Mouse (Mus musculus) WW6 (cell line): ENCODE measurements at regions not wholly inside any gene's neighbourhood (a gene's known extent, or its start where the extent isn't known, plus 50 kb on each side); places are given as distances from the start of the nearest gene placed in this dataset.

ENCODE experiments used
- DNase-seq: peaks from one replicate; pipeline ENCODE4 v3.0.0-alpha.2; 2013; ENCODE audit warnings: low read depth, low spot score

GRCm38 (mm10) chr14:99521954-99522523, 223.5 kb downstream of the Klf5 start:
- DNase-seq: no peak

- DNase-seq: no peak
Observed at GRCm38 (mm10) chr14:99535781-99536180, 237.3 kb downstream of the Klf5 start.

GRCm38 (mm10) chr14:99537286-99537685, 238.8 kb downstream of the Klf5 start:
- no peak for DNase-seq

GRCm38 (mm10) chr14:99541716-99542115, 243.2 kb downstream of the Klf5 start:
- DNase-seq: no peak

GRCm38 (mm10) chr14:99547931-99548330, 249.4 kb downstream of the Klf5 start:
- no peak for DNase-seq

DNA sequence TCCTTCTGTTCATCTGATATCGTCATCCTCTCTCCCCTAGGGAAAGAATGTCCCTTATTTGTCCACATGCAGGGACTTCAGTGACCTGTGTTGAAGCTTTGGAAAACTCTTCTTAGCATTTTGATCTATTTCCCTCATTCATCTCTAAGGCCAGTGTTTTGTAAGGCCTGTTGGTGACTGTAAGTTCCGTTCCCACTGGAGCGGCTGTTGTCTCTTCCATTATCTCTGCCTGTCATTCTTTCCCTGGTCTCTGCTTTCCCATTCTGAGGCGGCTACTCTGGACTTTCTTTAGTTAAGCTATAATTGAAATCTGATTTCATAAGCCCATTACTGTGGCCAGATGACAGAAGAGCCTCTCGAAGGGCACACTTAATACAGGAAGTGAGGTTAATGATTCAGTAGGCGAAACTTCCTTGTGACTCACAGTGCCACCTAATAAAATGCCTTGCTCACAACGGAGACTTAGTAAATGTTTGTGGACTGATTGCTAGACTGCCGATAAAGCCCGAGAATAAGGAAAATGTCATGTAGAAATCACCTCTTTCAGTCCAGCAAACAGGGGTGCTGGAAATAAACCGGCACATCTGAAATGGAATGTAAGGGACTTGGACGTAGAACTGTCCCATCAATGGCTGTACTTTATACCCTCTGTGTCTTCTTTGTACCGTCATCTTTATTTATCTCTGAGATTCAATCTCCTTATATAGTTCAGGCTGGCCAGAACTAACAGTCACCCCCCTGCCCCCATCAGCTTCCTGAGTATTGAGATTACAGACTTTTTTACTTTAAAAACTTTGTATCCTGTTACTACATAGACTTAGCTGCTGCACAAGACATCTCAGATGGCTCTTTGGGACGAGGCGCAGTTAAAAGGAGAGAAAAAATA, 250.1 kb downstream of the Klf5 start:
- no peak for DNase-seq

GRCm38 (mm10) chr14:99564024-99564423, 265.5 kb downstream of the Klf5 start:
- no peak for DNase-seq

GRCm38 (mm10) chr14:99574146-99574545, 275.7 kb downstream of the Klf5 start:
- DNase-seq: no peak

- DNase-seq: no peak
Observed at GRCm38 (mm10) chr14:99578665-99579064, 280.2 kb downstream of the Klf5 start.

GRCm38 (mm10) chr14:99579271-99579759, 280.8 kb downstream of the Klf5 start:
- no peak for DNase-seq

DNA sequence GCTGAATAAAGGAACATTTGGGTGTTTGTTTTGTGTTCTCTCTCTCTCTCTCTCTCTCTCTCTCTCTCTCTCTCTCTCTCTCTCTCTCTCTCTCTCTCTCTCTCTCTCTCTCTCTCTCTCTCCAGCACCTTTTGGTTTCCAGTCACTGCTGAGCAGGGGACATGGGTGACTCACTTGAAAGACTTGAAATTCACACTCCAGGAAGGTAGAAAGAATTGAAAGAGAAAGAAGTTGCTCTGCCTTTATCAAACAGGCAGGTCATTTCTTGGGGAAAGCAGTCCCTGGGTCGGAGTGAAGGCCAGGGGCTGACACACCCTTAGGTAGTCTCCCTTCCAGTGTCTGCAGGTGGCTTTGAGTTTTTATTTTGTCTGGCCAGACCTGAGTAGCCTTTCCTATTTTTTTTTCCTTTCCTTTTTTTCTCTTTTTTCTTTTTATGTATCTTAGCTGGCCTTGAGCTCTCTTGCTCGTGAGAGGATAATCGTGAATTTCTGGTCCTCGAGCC, 281.3 kb downstream of the Klf5 start:
- DNase-seq: no peak

DNA sequence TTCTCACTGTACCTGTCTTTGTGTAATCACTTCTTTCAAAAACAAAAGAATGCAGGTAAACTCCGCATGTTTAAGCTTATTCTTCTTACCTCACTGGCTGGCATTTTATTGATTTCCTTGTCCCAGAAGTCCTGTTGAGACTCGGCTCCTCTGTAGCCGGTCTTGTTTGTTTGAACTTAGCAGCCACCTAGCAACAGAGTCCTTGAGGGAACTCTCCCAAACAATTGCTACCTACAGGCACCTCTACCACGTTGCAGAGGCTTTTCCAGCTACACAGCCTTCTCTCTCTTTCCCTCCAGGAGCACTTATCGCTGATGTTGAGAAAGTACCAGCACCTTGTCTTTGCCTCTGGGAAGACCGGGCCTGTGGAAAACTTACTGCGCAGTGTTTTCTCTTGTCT, 285.7 kb downstream of the Klf5 start:
- DNase-seq: no peak

GRCm38 (mm10) chr14:99586029-99586428, 287.5 kb downstream of the Klf5 start:
- no peak for DNase-seq

DNA sequence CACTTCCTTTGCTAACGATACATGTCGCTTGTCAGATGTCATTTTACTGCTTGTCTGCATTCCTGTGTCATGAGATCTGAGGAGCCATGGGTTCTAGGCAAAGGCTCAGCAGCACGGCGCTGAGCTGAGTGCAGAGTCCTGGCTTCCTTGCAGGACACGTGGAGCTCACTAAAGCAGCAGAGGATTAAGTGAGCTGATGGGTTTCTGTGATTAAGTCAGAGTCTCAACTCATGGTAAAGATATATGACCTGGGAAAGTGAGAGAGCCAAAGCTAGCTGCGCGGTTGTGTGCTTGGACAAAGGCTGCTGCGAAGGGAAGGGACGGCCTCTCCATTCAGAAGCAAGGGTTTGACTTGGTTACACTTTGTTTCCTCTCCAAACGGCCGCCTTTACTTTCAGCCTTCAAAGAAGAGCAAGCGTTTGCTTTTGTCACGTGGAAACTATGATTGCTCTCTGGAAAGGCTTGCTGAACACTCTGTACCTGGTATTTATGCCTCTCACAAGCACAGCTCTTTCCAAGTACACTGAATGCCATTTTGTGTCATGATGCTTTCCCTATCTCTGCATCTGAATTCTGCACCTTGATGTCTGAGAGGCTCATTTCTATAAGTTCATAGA, 292.5 kb downstream of the Klf5 start:
- no peak for DNase-seq

DNA sequence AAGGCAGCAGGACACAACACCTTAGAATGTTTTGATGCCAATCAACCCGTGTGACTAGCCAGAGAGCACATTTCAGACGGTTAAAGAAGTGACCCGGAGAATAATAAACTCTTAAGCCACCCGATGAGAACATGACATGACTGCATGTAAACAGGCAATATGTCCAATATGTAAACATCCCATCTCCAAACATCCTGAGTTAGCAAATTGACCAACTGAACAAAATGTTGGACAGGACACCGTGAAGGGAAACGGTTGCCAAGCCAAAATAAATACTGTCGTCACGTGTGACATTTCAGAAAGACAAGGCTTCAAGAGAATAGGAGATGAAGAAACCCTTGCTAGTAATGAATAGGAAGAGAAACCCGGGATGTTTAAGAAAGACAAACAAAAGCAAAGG, 294.4 kb downstream of the Klf5 start:
- no peak for DNase-seq

DNA sequence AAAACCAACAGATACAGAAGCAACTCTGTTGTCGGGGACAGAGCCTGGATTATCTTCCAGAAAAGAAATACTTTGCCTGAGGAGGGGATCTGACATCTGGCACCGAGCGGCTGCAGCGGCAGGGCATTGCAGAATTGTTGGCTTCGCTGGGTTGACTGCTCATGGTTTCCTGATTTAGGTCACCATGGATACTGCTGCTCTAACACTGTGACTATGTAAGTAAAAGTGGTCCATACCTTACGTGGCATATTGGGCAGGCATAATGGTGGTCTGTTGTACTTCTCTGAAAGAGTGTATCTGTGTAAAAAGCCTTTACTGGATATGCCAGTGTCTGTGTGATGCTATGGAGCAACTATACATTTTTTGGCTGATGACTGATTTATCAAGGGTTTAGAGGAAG, 295.4 kb downstream of the Klf5 start:
- no peak for DNase-seq

DNA sequence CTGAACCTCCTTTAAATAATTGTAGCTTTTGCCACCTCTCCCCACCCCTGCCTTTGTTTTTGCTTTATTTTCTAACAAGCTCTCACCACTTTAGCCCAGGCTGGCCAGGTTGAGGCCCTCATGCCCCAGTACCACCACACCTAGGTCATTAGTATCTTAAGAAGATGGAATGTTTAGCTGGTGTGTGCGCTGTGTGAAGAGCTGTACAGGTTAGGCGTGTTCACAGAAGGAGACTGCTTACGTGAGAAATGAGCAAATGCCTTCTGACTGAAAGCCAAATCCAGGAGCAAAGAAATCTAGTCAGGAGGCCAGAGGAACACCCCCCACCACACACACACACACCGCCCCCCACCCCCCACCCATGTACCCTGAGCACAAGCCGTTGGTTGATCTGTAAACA, 303.4 kb downstream of the Klf5 start:
- no peak for DNase-seq

- no peak for DNase-seq
Observed at GRCm38 (mm10) chr14:99603257-99603656, 304.8 kb downstream of the Klf5 start.

- DNase-seq: no peak
Observed at GRCm38 (mm10) chr14:99605351-99606100, 307.0 kb downstream of the Klf5 start.

GRCm38 (mm10) chr14:99609003-99609402, 310.5 kb downstream of the Klf5 start:
- no peak for DNase-seq

DNA sequence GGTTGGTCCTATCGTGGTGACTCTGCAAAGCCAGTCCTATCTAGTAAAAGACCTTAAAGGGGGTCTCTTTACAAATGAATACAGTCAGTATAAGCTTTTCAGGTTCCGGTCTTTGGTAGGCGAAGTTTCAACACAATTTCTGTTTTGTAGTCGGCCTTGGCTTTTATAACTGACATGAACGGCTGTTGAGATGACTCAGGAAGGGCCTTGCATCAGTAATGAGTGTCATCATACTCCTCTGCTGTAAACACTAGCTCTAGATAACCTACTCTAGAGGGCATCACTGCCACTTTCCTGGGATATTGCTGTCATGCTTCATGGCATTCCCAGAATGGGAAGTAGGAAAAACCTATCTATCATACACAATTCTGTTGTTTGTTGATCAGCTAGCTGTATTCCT, 312.9 kb downstream of the Klf5 start:
- no peak for DNase-seq

DNA sequence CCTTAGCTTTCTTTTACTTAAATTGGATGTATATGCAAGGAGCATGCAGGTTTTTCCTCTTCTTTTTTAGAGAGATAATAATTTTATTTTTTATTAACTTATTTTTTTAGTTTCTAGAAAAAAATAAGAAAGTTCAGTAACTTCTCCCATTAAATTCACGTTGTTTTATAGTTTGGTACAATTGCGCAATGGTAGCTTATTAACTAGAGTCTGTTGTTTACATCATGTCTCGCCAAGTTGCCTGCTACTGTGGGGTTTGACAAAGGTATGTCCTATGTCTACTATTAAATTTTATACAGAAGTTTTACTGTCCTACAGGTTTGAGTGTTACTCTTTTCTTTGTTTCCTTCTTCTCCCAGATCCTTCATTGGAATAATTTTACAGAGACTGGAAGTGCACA, 313.6 kb downstream of the Klf5 start:
- DNase-seq: no peak
